ENCODE assay signal across 14 mouse cellular contexts in the genomic region with DNA sequence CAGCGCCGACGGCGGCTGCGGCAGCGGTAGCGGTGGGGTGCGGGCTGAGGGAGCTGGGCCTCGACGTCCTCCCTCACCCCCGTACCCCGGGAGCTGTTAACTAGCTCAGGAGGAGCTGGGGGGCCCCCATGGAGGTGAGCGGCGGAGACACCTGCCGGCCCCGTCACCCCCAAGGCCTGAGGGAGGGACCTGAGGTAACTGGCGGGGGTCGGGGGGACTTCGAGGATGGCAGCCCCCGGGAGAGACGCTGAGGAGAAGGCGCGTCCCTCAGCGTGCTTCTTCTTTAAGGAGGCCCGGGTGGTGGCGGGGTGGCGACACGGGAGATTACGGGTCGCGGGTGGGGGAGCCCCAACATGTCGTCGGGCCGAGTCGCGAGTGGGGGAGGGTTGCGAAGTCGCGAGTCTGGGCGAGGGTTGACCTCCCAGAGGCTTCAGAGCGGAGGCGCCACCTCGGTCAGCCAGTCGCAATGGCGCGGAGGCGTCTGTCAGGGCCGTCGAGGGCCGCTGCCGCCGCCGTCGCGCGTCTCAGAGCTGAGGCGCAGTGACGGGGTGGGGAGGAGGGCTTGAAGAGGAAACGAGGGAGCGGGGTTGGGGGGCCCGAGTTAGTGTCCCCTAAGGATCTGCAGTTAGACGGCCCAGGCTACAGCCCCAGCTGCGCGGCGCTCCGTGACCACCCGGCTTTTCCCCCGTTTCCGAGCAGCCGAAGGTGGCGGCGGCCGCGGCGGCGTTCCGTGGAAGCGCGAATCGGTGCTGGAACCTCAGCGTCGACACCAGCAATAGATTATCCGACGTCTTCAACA. TPM values are rescaled to one million over a fixed set of nuclear protein-coding genes. Genes with fewer than 3 reads are reported as not detected.
A peak's percentile ranks its signal among the peaks of the same experiment; 100 is the strongest.
DNase-seq lines count a peak whose midpoint lies in the region; ATAC-seq and TF ChIP-seq lines count a peak whose summit lies in the region.
"Had no signal": no experiment of that assay in that cellular context is flagged by ENCODE, and none has a peak within 500 bp of the region (broad histone marks: within the 10 kb centered on the region; RNA-seq: fewer than 3 reads in every experiment).

No protein-coding gene starts in this region.

- intact Hi-C loops in heart, postnatal 10 days (cut with DNase I), result no loop called here

- peaks cover 12% of the 10 kb centered on the region for H3K4me1 ChIP-seq in heart, embryonic 10.5 days
- H3K4me1 ChIP-seq in lung, embryonic 16.5 days (replicated peaks; ENCODE audit: control insufficient read depth, insufficient read depth, low read length), result no peaks in the 10 kb centered on the region
- no peaks in the 10 kb centered on the region for H3K4me1 ChIP-seq in lung, postnatal 0 days (ENCODE audit: insufficient read depth, low read depth, low read length)
- H3K4me1 ChIP-seq in hindbrain, embryonic 15.5 days (replicated peaks), result no peaks in the 10 kb centered on the region
- H3K4me1 ChIP-seq in stomach, postnatal 0 days (replicated peaks; ENCODE audit: control insufficient read depth, insufficient read depth), result no peaks in the 10 kb centered on the region
- H3K4me1 ChIP-seq: liver, embryonic 13.5 days had no signal

- 34% methylated on average over 84 of the region's 84 CpGs for WGBS in heart, embryonic 10.5 days
- 42% methylated on average over 84 of the region's 84 CpGs for WGBS in lung, embryonic 16.5 days
- WGBS in lung, postnatal 0 days, result 43% methylated on average over 64 of the region's 84 CpGs
- 45% methylated on average over 74 of the region's 84 CpGs for WGBS in hindbrain, embryonic 15.5 days
- 45% methylated on average over 83 of the region's 84 CpGs for WGBS in stomach, postnatal 0 days

- no peak for DNase-seq in heart, embryonic 10.5 days (ENCODE audit: low spot score)
- no peak for DNase-seq in heart, postnatal 10 days
- DNase-seq in lung, postnatal 0 days (ENCODE audit: low spot score), result no peak
- DNase-seq in stomach, postnatal 0 days (ENCODE audit: low spot score), result no peak
- DNase-seq: adrenal gland, adult 8-10 months; cerebellum, adult 11-12 months; liver, embryonic 13.5 days had no signal

- peak overlapping the region; percentile 42 for H3K4me3 ChIP-seq in heart, embryonic 10.5 days
- H3K4me3 ChIP-seq in lung, embryonic 16.5 days (ENCODE audit: low read length), result peak overlapping the region; percentile 13
- H3K4me3 ChIP-seq in lung, postnatal 0 days (ENCODE audit: low read depth, low read length), result no peak overlapping the region
- peak overlapping the region; percentile 4 for H3K4me3 ChIP-seq in hindbrain, embryonic 15.5 days
- peak overlapping the region; percentile 2; the same call in 1 of the 2 replicates for H3K4me3 ChIP-seq in stomach, postnatal 0 days (ENCODE audit: low read depth, low read length)
- H3K4me3 ChIP-seq: liver, embryonic 13.5 days; myocyte had no signal

- peak overlapping the region; percentile 10; the same call in 1 of the 2 replicates for H3K27ac ChIP-seq in heart, embryonic 10.5 days
- H3K27ac ChIP-seq in lung, embryonic 16.5 days (ENCODE audit: low read length), result no peak overlapping the region
- H3K27ac ChIP-seq in lung, postnatal 0 days (ENCODE audit: low read length), result no peak overlapping the region
- H3K27ac ChIP-seq in hindbrain, embryonic 15.5 days (replicated peaks), result no peak overlapping the region
- no peak overlapping the region for H3K27ac ChIP-seq in stomach, postnatal 0 days (replicated peaks)
- H3K27ac ChIP-seq: kidney, postnatal 0 days; liver, embryonic 13.5 days had no signal

- H3K36me3 ChIP-seq in heart, embryonic 10.5 days, result 0 out of 2 replicates have a peak, but pooled peaks cover 2% of the 10 kb centered on the region
- no peaks in the 10 kb centered on the region for H3K36me3 ChIP-seq in lung, embryonic 16.5 days (ENCODE audit: control insufficient read depth, insufficient read depth, low read length)
- H3K36me3 ChIP-seq in lung, postnatal 0 days (ENCODE audit: insufficient read depth, low read length), result no peaks in the 10 kb centered on the region
- no peaks in the 10 kb centered on the region for H3K36me3 ChIP-seq in hindbrain, embryonic 15.5 days
- no peaks in the 10 kb centered on the region for H3K36me3 ChIP-seq in stomach, postnatal 0 days (ENCODE audit: control insufficient read depth, insufficient read depth, low read length)
- H3K36me3 ChIP-seq: liver, embryonic 13.5 days had no signal

- TF ChIP-seq CTCF in lung, postnatal 0 days (IDR thresholded peaks at IDR 0.05), result no peak
- TF ChIP-seq CTCF in stomach, postnatal 0 days (IDR thresholded peaks at IDR 0.05; ENCODE audit: low read depth), result no peak

- no peak overlapping the region; the same call in 1 of the 2 replicates for H3K4me2 ChIP-seq in lung, embryonic 16.5 days (ENCODE audit: low read depth, low read length)
- H3K4me2 ChIP-seq in lung, postnatal 0 days (replicated peaks; ENCODE audit: low read depth, low read length), result no peak overlapping the region
- peak overlapping the region; percentile 29 for H3K4me2 ChIP-seq in hindbrain, embryonic 15.5 days
- H3K4me2 ChIP-seq in stomach, postnatal 0 days (replicated peaks; ENCODE audit: low read depth), result 0 out of 2 replicates have a peak overlapping the region, but pooled peaks have one; percentile 8
- H3K4me2 ChIP-seq: liver, embryonic 13.5 days had no signal

- TF ChIP-seq EP300 in lung, postnatal 0 days (IDR thresholded peaks at IDR 0.05), result no peak
- no peak for TF ChIP-seq EP300 in stomach, postnatal 0 days (optimal IDR thresholded peaks at IDR 0.05)

- no peak for ATAC-seq in lung, embryonic 16.5 days (ENCODE audit: low read depth)
- no peak for ATAC-seq in lung, postnatal 0 days
- ATAC-seq in hindbrain, embryonic 15.5 days (ENCODE audit: low FRiP score, low read depth), result no peak
- ATAC-seq in stomach, postnatal 0 days (ENCODE audit: low FRiP score, low TSS enrichment), result 0 out of 2 replicates have a peak, but pooled peaks have one; percentile 12
- no peak for ATAC-seq in granulocyte monocyte progenitor cell, adult 5-6 weeks (replicated peaks; ENCODE audit: poor library complexity, severe bottlenecking)
- ATAC-seq in erythroblast, adult 5-6 weeks (replicated peaks; ENCODE audit: low FRiP score, poor library complexity, severe bottlenecking), result no peak

- no peak overlapping the region for H3K9ac ChIP-seq in lung, embryonic 16.5 days (ENCODE audit: low read length)
- H3K9ac ChIP-seq in lung, postnatal 0 days (replicated peaks; ENCODE audit: low read depth), result no peak overlapping the region
- no peak overlapping the region for H3K9ac ChIP-seq in hindbrain, embryonic 15.5 days
- no peak overlapping the region for H3K9ac ChIP-seq in stomach, postnatal 0 days (ENCODE audit: low read length)
- H3K9ac ChIP-seq: liver, embryonic 13.5 days had no signal

- peaks cover 44% of the 10 kb centered on the region for H3K27me3 ChIP-seq in heart, embryonic 10.5 days (ENCODE audit: insufficient read depth, poor library complexity, severe bottlenecking)
- peaks cover 24% of the 10 kb centered on the region for H3K27me3 ChIP-seq in lung, embryonic 16.5 days (ENCODE audit: control insufficient read depth, insufficient read depth, low read depth, low read length)
- no peaks in the 10 kb centered on the region for H3K27me3 ChIP-seq in lung, postnatal 0 days (replicated peaks; ENCODE audit: insufficient read depth, low read length)
- peaks cover 22% of the 10 kb centered on the region for H3K27me3 ChIP-seq in hindbrain, embryonic 15.5 days
- 0 out of 2 replicates have a peak, but pooled peaks cover 2% of the 10 kb centered on the region for H3K27me3 ChIP-seq in stomach, postnatal 0 days (ENCODE audit: control insufficient read depth, insufficient read depth, low read length)

- H3K9me3 ChIP-seq in heart, embryonic 10.5 days, result peaks cover 9% of the 10 kb centered on the region
- H3K9me3 ChIP-seq in lung, embryonic 16.5 days (ENCODE audit: control insufficient read depth, low read length), result peaks cover 16% of the 10 kb centered on the region
- H3K9me3 ChIP-seq in lung, postnatal 0 days (ENCODE audit: low read length), result no peaks in the 10 kb centered on the region
- no peaks in the 10 kb centered on the region for H3K9me3 ChIP-seq in hindbrain, embryonic 15.5 days
- no peaks in the 10 kb centered on the region for H3K9me3 ChIP-seq in stomach, postnatal 0 days (ENCODE audit: control insufficient read depth, low read length)

RNA-seq across cellular contexts. Expression of gene Meioc, which starts 2.3 kb away (rescaled TPM):
- polyA plus RNA-seq in heart, embryonic 10.5 days (2016; fragmentation: Nextera tagmentation; extraction: Ambion mirVana), result 0.53 and 1.2 TPM in 2 replicates
- under 1 TPM in 1 of 2 experiments, not detected in 1; 0.05 TPM for total RNA-seq in heart, postnatal 10 days (2021)
- polyA plus RNA-seq in lung, embryonic 16.5 days (2015; fragmentation: Nextera tagmentation; extraction: Ambion mirVana), result 0.16 and 0.19 TPM in 2 replicates
- polyA plus RNA-seq in lung, postnatal 0 days (2015; fragmentation: Nextera tagmentation; extraction: Ambion mirVana), result 0.04 and 0.05 TPM in 2 replicates
- polyA plus RNA-seq in hindbrain, embryonic 15.5 days (2015; fragmentation: Nextera tagmentation; extraction: Ambion mirVana), result 0.09 and 0.16 TPM in 2 replicates
- polyA plus RNA-seq in stomach, postnatal 0 days (2015; fragmentation: Nextera tagmentation; extraction: Ambion mirVana), result 0.23 and 0.39 TPM in 2 replicates
- total RNA-seq in granulocyte monocyte progenitor cell, adult 5-6 weeks (2014; fragmentation: Nextera tagmentation), result not detected in 2 replicates
- not detected in 2 replicates for total RNA-seq in granulocyte monocyte progenitor cell, adult 5-6 weeks (2017)
- not detected in 2 replicates for total RNA-seq in erythroblast, adult 5-6 weeks (2015; ENCODE audit: low replicate concordance)
- total RNA-seq in erythroblast, adult 5-6 weeks (2017; ENCODE audit: low replicate concordance), result not detected in 2 replicates
- total RNA-seq: adrenal gland, adult 8-10 months had no signal
- polyA plus RNA-seq: small intestine, adult 2 months had no signal

RNA-seq across cellular contexts. Expression of gene Ccdc43, which starts 31.7 kb away (rescaled TPM):
- 49.4 and 49.9 TPM in 2 replicates for polyA plus RNA-seq in heart, embryonic 10.5 days (2016; fragmentation: Nextera tagmentation; extraction: Ambion mirVana)
- 10 to 100 TPM; 19.7 to 22.7 TPM for total RNA-seq in heart, postnatal 10 days (2021)
- 45.9 and 47.5 TPM in 2 replicates for polyA plus RNA-seq in lung, embryonic 16.5 days (2015; fragmentation: Nextera tagmentation; extraction: Ambion mirVana)
- polyA plus RNA-seq in lung, postnatal 0 days (2015; fragmentation: Nextera tagmentation; extraction: Ambion mirVana), result 20.4 and 22.8 TPM in 2 replicates
- 34.2 and 35.5 TPM in 2 replicates for polyA plus RNA-seq in hindbrain, embryonic 15.5 days (2015; fragmentation: Nextera tagmentation; extraction: Ambion mirVana)
- polyA plus RNA-seq in stomach, postnatal 0 days (2015; fragmentation: Nextera tagmentation; extraction: Ambion mirVana), result 19.0 and 20.8 TPM in 2 replicates
- total RNA-seq in granulocyte monocyte progenitor cell, adult 5-6 weeks (2014; fragmentation: Nextera tagmentation), result 15.5 and 16.9 TPM in 2 replicates
- total RNA-seq in granulocyte monocyte progenitor cell, adult 5-6 weeks (2017), result 33.5 and 42.8 TPM in 2 replicates
- 4.4 and 8.1 TPM in 2 replicates for total RNA-seq in erythroblast, adult 5-6 weeks (2015; ENCODE audit: low replicate concordance)
- 2.9 and 12.0 TPM in 2 replicates for total RNA-seq in erythroblast, adult 5-6 weeks (2017; ENCODE audit: low replicate concordance)

Comparison
In these comparisons a context has a peak if more than half of its experiments do, and no peak if none do; other contexts are left out.
1. H3K4me2 ChIP-seq: peak in hindbrain, embryonic 15.5 days (single experiment) and stomach, postnatal 0 days (single experiment); none in lung, embryonic 16.5 days (single experiment) and lung, postnatal 0 days (single experiment).